Mouse (Mus musculus) brain, embryonic 14.5 days (tissue): Measurements from ENCODE around the gene Hspa4.
"Not testable (repeated sequence)": the region's sequence is repeated elsewhere in the genome, so short reads cannot be mapped to it uniquely, and the experiment has no call there.

ENCODE experiments used
- CTCF ChIP-seq: fragments of 200-500 bp; IDR thresholded peaks from 2 replicates; pipeline ENCODE4 v1.5.1; 2012; ENCODE audit warnings: inconsistent platforms, mild to moderate bottlenecking, moderate library complexity, borderline replicate concordance; ENCODE audit not compliant: insufficient read depth, insufficient read length; ENCODE audit errors: extremely low read depth
- POLR2A ChIP-seq: fragments of 200-500 bp; IDR thresholded peaks from 2 replicates; pipeline ENCODE4 v1.6.1; 2012; ENCODE audit warnings: mild to moderate bottlenecking, inconsistent platforms, borderline replicate concordance; ENCODE audit not compliant: poor library complexity, insufficient read depth, insufficient read length, severe bottlenecking; ENCODE audit errors: extremely low read depth

DNA sequence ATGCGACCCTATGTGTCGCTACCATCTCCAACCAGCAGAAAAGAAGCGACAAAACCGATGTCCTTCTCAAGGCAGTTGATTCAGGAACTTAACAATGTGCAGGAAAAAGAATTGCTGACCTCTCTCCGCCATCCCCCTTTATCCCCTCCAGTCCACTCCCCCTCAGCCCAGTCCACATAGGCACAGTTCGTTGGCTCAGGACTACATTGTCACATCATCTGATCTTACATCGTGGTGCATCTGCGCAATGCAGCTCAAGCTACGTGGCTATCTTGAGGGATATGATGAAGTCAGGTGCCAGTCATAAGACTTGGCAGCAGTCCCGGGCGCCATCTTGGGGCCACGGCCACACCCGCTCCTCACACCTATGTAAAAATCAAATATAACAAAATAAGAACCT is 19.6 kb upstream of the Hspa4 start:
- not testable (repeated sequence) for TF ChIP-seq POLR2A, CTCF
